Mouse (Mus musculus): ENCODE results near the gene Nsf.

GRCm38 (mm10) chr11:103948952-103949351, 4.9 kb downstream of the Nsf start:
- TF ChIP-seq CTCF (IDR thresholded peaks at IDR 0.05) (no peak), POLR2A (IDR thresholded peaks at IDR 0.05; ENCODE audit: insufficient read depth, low read depth, low read length) (no peak), EP300 (IDR thresholded peaks at IDR 0.05; ENCODE audit: insufficient read depth, low read depth, low read length) (no peak)
